Mouse (Mus musculus) cerebellum, postnatal 36 days (tissue): ENCODE measurements around the gene Pcbp1.

Experiments
- DNase-seq, 2 experiments: peaks; one replicate each; pipeline ENCODE4 v3.0.0; 2021 to 2022; ENCODE audit warnings: mixed read lengths in 2 of 2

Gene Pcbp1

DNA sequence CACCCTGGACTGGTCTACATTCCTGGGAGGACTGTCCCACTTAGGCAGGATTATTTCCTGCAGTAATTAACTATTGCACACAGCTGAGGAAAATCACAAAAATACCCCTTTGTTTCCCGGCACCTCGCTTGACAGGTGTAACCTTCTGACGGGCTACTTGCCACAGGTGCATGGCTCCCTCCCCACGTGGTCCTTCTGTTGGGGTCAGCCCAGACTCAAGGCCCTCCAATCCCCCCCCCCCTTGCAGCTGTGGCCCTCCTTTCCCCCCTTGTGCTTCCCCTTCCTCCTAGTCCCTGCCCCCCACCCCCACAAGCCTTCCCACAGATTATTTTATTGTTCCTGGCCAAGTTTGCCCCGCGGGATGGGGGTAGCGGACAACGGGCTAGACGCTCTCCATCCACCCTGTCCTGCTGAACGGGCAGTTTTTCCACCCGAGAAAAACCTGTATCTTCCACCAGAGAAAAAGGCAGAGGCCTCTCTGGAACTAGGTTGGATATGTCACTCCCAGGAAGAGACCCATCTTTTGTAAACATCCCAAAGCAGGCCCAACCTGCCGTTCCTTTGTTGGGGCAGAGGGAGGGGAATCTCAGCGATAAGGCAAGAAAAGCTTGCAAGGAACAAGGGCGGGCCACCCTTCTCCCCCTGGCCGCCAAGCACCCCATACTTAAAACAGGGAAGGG is 2.2 kb downstream of the Pcbp1 start:
- DNase-seq = peak in 1 of 2 experiments; percentile 12

GRCm38 (mm10) chr6:86523242-86523754 is 2.8 kb downstream of the Pcbp1 start:
- no peak for DNase-seq

- DNase-seq = no peak
These were observed 3.9 kb downstream of the Pcbp1 start for GRCm38 (mm10) chr6:86522001-86522911.

GRCm38 (mm10) chr6:86519767-86520345 is 6.3 kb downstream of the Pcbp1 start:
- no peak for DNase-seq

GRCm38 (mm10) chr6:86516021-86516420 is 10.1 kb downstream of the Pcbp1 start:
- DNase-seq = no peak

GRCm38 (mm10) chr6:86513296-86513695 is 12.8 kb downstream of the Pcbp1 start:
- DNase-seq = no peak

GRCm38 (mm10) chr6:86510979-86511378 is 15.1 kb downstream of the Pcbp1 start:
- no peak for DNase-seq

GRCm38 (mm10) chr6:86509866-86510200 is 16.3 kb downstream of the Pcbp1 start:
- DNase-seq = no peak

DNA sequence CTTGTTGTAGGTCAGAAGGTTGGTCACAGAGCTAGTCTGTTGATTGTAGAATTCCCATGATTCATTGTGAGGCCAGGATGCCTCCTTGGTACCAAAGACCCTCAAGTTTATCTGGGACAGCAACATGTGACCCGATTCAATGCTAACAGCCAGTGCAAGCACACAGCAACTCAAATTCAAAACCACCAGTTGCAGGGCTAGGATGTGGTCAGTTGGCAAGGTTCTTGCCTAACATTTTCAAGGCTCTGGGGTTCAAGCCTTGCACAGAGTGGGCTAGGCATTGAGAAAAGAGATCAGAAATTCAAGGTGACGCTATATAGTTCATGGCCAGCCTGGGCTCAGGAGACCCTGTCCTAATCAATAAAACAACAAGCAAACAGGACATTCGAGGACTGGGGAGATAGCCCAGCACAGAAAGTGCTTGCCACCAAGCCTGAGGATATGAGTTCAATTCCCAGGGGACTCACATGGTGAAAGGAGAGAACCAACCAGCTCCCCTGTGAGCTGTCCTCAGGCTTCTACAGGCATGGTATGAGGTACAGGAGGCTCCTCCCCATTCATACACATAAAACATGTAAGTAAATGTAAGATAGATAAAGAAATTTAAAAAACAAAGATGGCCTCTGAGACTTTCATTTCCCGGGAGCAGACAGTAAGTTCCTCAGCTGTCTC is 16.8 kb downstream of the Pcbp1 start:
- DNase-seq = no peak

- DNase-seq = no peak
These were observed 17.4 kb downstream of the Pcbp1 start for GRCm38 (mm10) chr6:86508736-86509135.

DNA sequence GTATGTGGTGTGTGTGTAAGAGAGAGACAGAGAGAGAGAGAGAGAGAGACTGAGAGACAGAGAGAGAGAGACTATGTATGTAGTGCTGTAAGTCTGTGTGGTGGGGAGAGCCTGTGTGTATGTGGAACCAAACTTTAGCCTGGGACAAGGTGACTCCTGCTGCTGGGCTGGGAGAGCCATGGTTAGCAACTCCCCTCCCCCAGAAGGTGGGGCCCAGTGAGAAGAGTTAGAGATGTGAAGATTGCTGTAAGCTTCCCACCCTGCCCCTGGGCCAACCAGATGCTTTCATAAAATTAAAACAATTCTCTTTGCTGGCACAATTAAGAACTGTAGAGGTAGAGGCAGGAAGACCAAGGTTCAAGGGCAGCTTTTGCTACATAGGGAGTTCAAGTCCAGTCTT is 19.0 kb downstream of the Pcbp1 start:
- no peak for DNase-seq

GRCm38 (mm10) chr6:86506309-86506708 is 19.8 kb downstream of the Pcbp1 start:
- DNase-seq = no peak

DNA sequence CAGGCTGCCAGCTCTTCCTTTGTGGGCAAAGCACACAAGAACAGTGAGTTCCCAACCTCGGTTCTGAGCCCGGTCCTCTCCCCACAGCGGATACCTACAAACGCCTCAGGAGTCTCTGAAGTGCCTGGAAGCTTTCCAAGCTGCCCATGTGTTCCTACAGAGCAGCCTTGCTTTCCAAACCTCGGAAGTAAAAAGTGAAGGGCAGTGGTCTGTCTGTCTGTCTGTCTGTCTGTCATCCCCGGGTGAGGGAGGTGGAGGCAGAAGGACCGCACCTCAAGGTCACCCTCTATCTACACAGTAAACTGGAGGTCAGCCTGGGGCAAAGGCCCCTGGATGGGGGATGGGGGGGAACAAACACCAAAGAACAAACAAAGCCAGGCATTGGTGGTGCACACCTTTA is 20.4 kb downstream of the Pcbp1 start:
- no peak for DNase-seq

DNA sequence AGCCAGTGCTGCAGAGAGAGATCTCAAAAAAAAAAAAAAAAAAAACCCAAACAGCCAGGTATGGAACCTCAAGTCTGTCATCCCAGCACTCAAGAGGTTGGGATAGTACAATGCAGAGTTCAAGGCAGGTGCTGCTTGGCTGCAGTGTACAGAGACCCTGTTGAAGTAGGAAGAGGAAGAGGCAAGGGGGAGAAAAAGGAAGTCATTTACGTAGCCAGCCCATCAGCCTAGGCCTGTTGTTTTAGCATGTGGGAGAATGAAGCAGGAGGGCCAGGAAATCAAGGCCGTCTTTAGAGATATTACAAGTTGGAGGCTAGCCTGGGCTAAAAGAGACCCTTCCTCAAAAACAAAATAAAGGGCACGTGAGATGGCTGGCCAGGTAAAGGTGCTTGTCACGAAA is 22.6 kb downstream of the Pcbp1 start:
- DNase-seq = no peak

- DNase-seq = no peak
These were observed 26.5 kb downstream of the Pcbp1 start for GRCm38 (mm10) chr6:86499571-86500109.

DNA sequence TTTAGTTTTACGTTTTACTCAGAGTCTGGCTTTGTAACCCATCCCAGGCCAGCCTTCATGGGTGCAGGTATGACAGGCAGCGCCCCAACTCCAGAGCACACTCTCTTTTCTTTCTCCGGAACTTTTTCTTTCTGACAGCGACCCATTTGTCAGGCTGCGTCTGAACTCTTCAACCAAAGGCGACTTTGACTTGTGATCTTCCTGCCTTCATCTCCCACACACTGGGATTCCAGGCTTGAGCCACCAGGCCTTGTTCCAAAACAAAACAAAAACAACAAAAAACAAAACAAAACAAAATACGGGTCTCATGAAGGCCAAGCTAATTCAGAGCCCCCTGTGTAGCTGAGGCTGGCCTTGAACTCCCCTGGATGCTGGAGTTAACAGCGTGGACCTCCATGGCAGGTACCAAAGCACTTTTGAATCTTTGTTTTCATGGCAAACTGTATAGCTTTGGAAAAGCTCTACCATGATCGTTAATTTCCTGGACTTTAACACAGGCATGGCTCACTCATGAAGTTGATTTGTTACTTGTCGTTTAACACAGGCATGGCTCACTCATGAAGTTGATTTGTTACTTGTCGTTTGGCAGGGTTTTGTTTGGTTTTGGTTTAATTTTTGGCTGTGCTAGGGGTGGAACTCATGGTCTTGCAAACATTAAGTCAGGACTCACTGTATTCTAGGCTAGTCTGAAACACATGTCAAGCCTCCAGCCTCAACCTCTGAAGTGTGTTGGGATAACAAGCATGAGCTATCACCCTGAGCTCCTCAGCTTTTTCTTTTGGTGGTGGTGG is 28.0 kb downstream of the Pcbp1 start:
- DNase-seq = no peak

DNA sequence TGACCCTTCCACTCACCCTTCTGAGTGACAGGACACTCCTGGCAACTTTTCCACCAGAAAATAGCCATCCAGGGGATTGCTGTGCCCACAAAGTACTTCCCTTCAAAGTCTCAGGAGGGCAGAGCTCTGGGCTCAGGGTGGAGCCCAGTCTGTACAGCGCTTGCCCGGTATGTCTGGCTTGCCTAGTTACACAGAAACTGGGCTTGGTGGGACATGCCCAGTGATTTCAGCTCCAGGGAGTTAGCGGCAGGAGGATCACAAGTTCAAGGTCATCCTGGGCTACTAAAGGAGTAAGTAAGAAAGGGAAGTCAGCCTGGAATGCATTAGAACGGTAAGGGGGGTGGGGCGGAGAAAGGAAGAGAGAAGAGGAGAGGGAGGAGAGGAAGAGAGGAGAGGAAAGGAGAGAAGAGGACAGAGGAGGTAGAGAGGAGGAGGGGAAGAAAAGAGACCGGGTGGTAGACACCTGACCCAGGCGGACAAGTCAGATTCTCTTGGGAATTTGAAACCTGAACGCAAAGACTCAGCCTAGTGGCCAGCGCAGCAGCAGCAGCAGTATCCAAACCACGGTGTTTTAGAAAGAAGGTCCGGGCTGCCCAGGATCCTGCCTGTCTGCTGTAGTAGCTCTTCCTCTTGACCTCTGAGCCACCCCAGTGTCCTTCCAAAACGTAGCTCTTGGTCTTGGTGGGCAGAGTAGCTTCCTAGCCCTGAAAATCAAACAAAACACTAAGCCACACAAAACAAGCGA is 28.9 kb downstream of the Pcbp1 start:
- DNase-seq = no peak

- DNase-seq = no peak
These were observed 29.5 kb downstream of the Pcbp1 start for GRCm38 (mm10) chr6:86496585-86496984.

GRCm38 (mm10) chr6:86496127-86496526 is 30.0 kb downstream of the Pcbp1 start:
- no peak for DNase-seq

- DNase-seq = no peak
These were observed 30.5 kb downstream of the Pcbp1 start for GRCm38 (mm10) chr6:86495661-86496060.

- no peak for DNase-seq
These were observed 31.4 kb downstream of the Pcbp1 start for GRCm38 (mm10) chr6:86494767-86495166.
